Mouse (Mus musculus) heart, embryonic 16.5 days (tissue): ENCODE data around the gene Gpr37. TPM values are rescaled to one million over a fixed set of nuclear protein-coding genes. Genes with fewer than 3 reads are reported as not detected.

Experiments used
- ATAC-seq: fragments of 200-750 bp; cut with Nextera tagmentation; replicated peaks from 2 replicates; pipeline ENCODE4 v1.8.0; 2017; ENCODE audit warnings: moderate number of reproducible peaks; ENCODE audit not compliant: insufficient read depth, low FRiP score; ENCODE audit errors: extremely low read depth
- H3K27ac ChIP-seq: fragments of 300-500 bp; sonication (generic); 2 replicates; pipeline ENCODE4 v1.5.1; 2014; ENCODE audit warnings: mild to moderate bottlenecking, low read length, control low read depth, moderate library complexity
- H3K27me3 ChIP-seq: fragments of 300-500 bp; sonication (generic); 2 replicates; pipeline ENCODE4 v1.6.1; 2014; ENCODE audit warnings: low read length, mixed read lengths; ENCODE audit not compliant: control insufficient read depth, insufficient read depth
- H3K36me3 ChIP-seq: fragments of 300-500 bp; sonication (generic); 2 replicates; pipeline ENCODE4 v1.6.1; 2014; ENCODE audit not compliant: control insufficient read depth, insufficient read depth
- H3K4me1 ChIP-seq: fragments of 300-500 bp; sonication (generic); 2 replicates; pipeline ENCODE4 v1.6.1; 2014; ENCODE audit warnings: low read length, mixed read lengths; ENCODE audit not compliant: control insufficient read depth, insufficient read depth
- H3K4me2 ChIP-seq: fragments of 300-500 bp; sonication (generic); 2 replicates; pipeline ENCODE4 v1.6.1; 2014; ENCODE audit warnings: low read depth, mild to moderate bottlenecking, control low read depth, low read length
- H3K4me3 ChIP-seq: fragments of 300-500 bp; sonication (generic); 2 replicates; pipeline ENCODE4 v1.5.1; 2014; ENCODE audit warnings: mild to moderate bottlenecking, control low read depth, low read length
- H3K9ac ChIP-seq: fragments of 300-500 bp; sonication (generic); 2 replicates; pipeline ENCODE4 v1.6.1; 2014; ENCODE audit warnings: low read length, control low read depth
- H3K9me3 ChIP-seq: fragments of 300-500 bp; sonication (generic); replicated peaks from 2 replicates; pipeline ENCODE4 v1.6.1; 2016; ENCODE audit warnings: low read length; ENCODE audit not compliant: control insufficient read depth
- WGBS: fragments of 180-500 bp; shearing (Covaris S2); extraction: QIAGEN DNeasy Blood & Tissue Kit; methylation state at CpG from one replicate; pipeline ENCODE4 v1.1.7; 2014; 5-methylcytosine and 5-hydroxymethylcytosine counted together
- polyA plus RNA-seq: library from polyadenylated mRNA; unstranded; fragments of >200 nt; fragmentation: Nextera tagmentation; extraction: Ambion mirVana; gene quantifications from 2 replicates; pipeline ENCODE4 v1.2.1, GENCODE M21; 2015

The Gpr37 gene
- polyA plus RNA-seq, 1 experiment from 2014 or later: 1.5 TPM

DNA sequence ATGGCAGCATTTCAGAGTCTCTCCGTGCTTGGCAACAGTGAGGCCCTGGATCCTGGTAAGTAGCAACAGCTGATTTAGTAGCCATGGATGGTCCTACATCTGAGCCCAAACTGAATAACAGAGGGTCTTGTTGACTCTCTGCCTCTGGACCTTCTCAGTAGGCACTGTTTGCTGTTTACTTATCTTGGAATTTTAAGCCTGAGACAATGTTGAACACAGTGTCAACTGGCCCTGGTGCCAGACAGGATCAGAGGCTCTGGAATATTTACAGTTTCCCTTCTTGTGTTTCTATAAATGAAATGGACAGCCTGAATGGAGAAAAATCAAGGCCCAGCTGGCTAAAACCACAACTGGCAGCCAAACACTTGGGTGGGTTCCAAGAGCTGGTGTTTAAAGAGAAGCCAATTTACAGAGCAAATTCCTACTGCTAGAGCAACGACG is 3.7 kb downstream of the Gpr37 start:
- WGBS: 26% methylated on average over 3 of the region's 3 CpGs
- peaks cover 3% of the 10 kb centered on the region; the same call in 1 of the 2 replicates for H3K27me3 ChIP-seq
- no peak overlapping the region for H3K4me2 ChIP-seq

GRCm38 (mm10) chr6:25684391-25684790 is 6.1 kb downstream of the Gpr37 start:
- WGBS: 79% methylated on average over 2 of the region's 2 CpGs
- H3K27ac ChIP-seq: no peak overlapping the region
- ATAC-seq: no peak

More for the DNA sequence above, 3.7 kb downstream of the Gpr37 start:
- 0 out of 2 replicates have a peak, but pooled peaks have one; percentile 31 for ATAC-seq
- Histone ChIP-seq H3K9me3 (no peaks in the 10 kb centered on the region), H3K36me3 (no peaks in the 10 kb centered on the region), H3K27ac (peak overlapping the region; percentile 66), H3K9ac (no peak overlapping the region), H3K4me3 (no peak overlapping the region; the same call in 1 of the 2 replicates), H3K4me1 (peaks cover 7% of the 10 kb centered on the region; the same call in 1 of the 2 replicates)

GRCm38 (mm10) chr6:25675111-25675510 is 15.4 kb downstream of the Gpr37 start:
- no peak overlapping the region for H3K9ac ChIP-seq
- no peaks in the 10 kb centered on the region for H3K9me3 ChIP-seq
- ATAC-seq: no peak
- WGBS: 94% methylated on average over 4 of the region's 4 CpGs
- no peak overlapping the region for H3K27ac ChIP-seq
- H3K4me1 ChIP-seq: peaks cover 2% of the 10 kb centered on the region
- no peaks in the 10 kb centered on the region for H3K36me3 ChIP-seq
- no peak overlapping the region for H3K4me2 ChIP-seq
- H3K4me3 ChIP-seq: no peak overlapping the region
- no peaks in the 10 kb centered on the region for H3K27me3 ChIP-seq

More at GRCm38 (mm10) chr6:25684391-25684790, 6.1 kb downstream of the Gpr37 start:
- Histone ChIP-seq H3K4me2 (no peak overlapping the region), H3K27me3 (peaks cover 3% of the 10 kb centered on the region; the same call in 1 of the 2 replicates), H3K9me3 (no peaks in the 10 kb centered on the region), H3K36me3 (no peaks in the 10 kb centered on the region), H3K9ac (no peak overlapping the region), H3K4me1 (peaks cover 7% of the 10 kb centered on the region; the same call in 1 of the 2 replicates), H3K4me3 (no peak overlapping the region)

DNA sequence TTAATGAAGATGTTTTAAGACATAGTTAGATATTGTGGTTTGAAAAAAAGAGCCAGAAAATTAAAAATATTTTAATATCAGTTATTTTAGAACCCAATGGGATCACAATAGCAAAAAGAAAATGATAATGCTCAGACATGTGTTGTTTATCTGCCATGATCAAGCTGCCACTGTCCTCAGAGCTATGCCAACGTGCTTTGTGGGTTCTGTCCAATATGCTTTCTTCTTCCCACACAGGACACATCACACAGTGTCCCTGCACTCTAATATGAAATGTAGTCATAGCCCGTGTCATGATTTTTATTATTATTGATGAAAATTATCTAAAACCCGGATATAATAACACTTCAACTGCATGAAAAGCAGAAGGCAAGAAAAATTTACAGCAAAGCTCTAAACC is 16.7 kb downstream of the Gpr37 start:
- 64% methylated on average over 3 of the region's 3 CpGs for WGBS
- Histone ChIP-seq H3K4me3 (no peak overlapping the region), H3K9ac (no peak overlapping the region), H3K36me3 (no peaks in the 10 kb centered on the region), H3K9me3 (no peaks in the 10 kb centered on the region), H3K4me2 (no peak overlapping the region), H3K27ac (no peak overlapping the region), H3K4me1 (peaks cover 4% of the 10 kb centered on the region), H3K27me3 (no peaks in the 10 kb centered on the region)
- ATAC-seq: no peak

DNA sequence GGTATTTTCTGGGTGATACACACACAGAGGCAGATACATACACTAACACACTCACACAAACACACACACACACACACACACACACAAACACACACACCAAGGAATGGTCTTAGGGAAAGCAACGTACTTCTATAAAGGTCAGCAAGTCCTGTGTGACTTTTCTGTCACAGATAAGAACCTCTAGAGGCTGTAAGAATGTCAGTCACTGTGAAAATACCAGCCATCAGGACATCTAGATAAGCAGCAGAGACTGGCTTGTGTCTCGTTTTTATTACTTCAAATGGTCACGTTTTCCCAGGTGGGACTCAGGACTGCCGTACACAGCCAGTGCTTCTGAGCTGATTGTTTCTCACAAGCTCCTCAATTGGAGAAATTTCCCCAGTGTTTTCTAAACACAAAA is 20.4 kb downstream of the Gpr37 start:
- H3K27me3 ChIP-seq: no peaks in the 10 kb centered on the region
- no peak for ATAC-seq
- peaks cover 4% of the 10 kb centered on the region for H3K4me1 ChIP-seq
- no peak overlapping the region for H3K4me2 ChIP-seq
- WGBS: 12% methylated on average over 4 of the region's 4 CpGs
- H3K9ac ChIP-seq: no peak overlapping the region
- no peak overlapping the region for H3K4me3 ChIP-seq
- no peak overlapping the region for H3K27ac ChIP-seq
- H3K9me3 ChIP-seq: no peaks in the 10 kb centered on the region
- H3K36me3 ChIP-seq: no peaks in the 10 kb centered on the region

DNA sequence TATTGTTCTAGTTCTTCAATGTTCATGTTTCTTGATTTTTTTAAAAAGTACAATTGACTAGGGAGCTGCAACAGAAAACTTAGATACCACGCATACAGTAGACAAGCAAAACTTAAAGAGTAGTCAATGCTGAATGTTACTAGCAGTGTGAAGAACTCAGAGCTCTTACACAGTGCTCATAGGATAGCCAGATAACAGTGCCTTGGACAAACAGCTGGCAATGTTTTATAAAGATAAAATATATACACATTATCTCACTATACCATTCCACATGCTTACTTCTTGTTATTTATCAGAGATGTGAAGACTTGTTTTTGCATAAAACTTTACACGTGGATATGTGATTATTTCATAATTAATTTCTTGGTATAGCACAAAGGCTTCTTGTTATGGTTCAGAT is 26.6 kb downstream of the Gpr37 start:
- no peak for ATAC-seq
- H3K27me3 ChIP-seq: no peaks in the 10 kb centered on the region
- no peak overlapping the region for H3K9ac ChIP-seq
- WGBS: 72% methylated on average over 2 of the region's 2 CpGs
- H3K36me3 ChIP-seq: no peaks in the 10 kb centered on the region
- no peak overlapping the region for H3K4me3 ChIP-seq
- no peak overlapping the region for H3K4me2 ChIP-seq
- H3K27ac ChIP-seq: no peak overlapping the region
- no peaks in the 10 kb centered on the region for H3K9me3 ChIP-seq
- H3K4me1 ChIP-seq: no peaks in the 10 kb centered on the region

DNA sequence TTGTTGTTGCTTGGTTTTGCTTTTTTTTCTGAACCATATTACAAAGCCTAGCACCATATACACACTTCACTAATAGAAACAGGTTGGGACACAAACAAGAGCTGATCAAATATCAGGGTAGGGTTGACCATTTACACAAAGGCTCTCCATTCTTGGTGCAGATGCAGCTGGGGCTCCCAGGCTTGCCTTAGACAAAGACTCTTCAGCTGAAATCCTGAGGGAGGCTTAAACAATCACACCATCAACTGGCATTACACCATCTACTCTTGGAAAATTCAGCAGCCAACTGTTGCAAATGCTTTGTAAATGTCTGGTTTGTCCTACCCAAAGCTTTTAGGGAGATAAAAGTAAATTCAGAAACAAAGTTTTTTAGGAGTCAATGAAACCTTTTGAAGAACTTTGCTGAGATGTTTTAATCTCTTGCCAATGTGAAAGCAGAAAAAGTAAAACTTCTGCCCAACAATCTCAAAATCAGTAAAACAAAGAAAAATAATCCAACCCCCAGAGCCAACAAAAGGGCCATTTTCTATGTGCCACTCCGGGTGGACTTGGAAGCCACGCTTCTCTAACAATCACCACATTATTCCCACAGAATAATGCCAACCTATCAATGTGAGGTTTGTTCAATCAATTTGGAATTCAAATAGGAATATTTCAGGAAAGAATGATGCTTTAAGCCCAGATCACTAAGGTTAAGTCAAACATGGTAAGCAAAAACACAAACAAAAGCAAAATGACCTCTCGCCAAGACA is 30.4 kb downstream of the Gpr37 start:
- Histone ChIP-seq H3K9ac (no peak overlapping the region), H3K4me3 (no peak overlapping the region), H3K27ac (no peak overlapping the region), H3K4me1 (no peaks in the 10 kb centered on the region), H3K27me3 (no peaks in the 10 kb centered on the region), H3K36me3 (no peaks in the 10 kb centered on the region), H3K4me2 (no peak overlapping the region), H3K9me3 (no peaks in the 10 kb centered on the region)
- WGBS: 85% methylated on average over 3 of the region's 3 CpGs
- no peak for ATAC-seq

Other genes with a start within 250 kb of the Gpr37 start
- 21.3 TPM in 2 replicates for gene Pot1a, start 118.5 kb upstream of the Gpr37 start, polyA plus RNA-seq